Mouse (Mus musculus): Measurements from ENCODE around the gene Akap13.
"Not testable (repeated sequence)": the region's sequence is repeated elsewhere in the genome, so short reads cannot be mapped to it uniquely, and the experiment has no call there.

- not testable (repeated sequence) for TF ChIP-seq CTCF (IDR thresholded peaks at IDR 0.05); POLR2A (IDR thresholded peaks at IDR 0.05; ENCODE audit: insufficient read depth, low read depth, low read length)
Observed at GRCm38 (mm10) chr7:75791092-75791837, 335.9 kb downstream of the Akap13 start.

Measured in heart, adult 2 months (tissue).